Mouse (Mus musculus) left cerebral cortex, postnatal 4 days (tissue): ENCODE measurements around the gene Zyx. TPM values are rescaled to one million over a fixed set of nuclear protein-coding genes. Genes with fewer than 3 reads are reported as not detected.
A peak's percentile ranks its signal among the peaks of the same experiment; 100 is the strongest.

Experiments
- DNase-seq: peaks from one replicate; pipeline ENCODE4 v3.0.0-alpha.2; 2022
- intact Hi-C: fragments of 180-260 bp; cut with DNase I; formaldehyde crosslinking; loops from one replicate; pipeline ENCODE4 v1.15.1; 2025
- total RNA-seq, 2 experiments: library from RNA; stranded (reverse); gene quantifications; 2 replicates each; pipeline ENCODE4 v1.2.3; 2021

The Zyx gene
- 10 to 100 TPM; 43.9 to 49.8 TPM for total RNA-seq

GRCm38 (mm10) chr6:42349426-42350020, at the start of gene Zyx:
Gene Zyx (plus strand): TSS chr6:42349630.
- intact Hi-C loops: no loop called here
- peak; percentile 93 for DNase-seq

GRCm38 (mm10) chr6:42309816-42310378, 39.5 kb upstream of the Zyx start:
- DNase-seq: peak; percentile 13
- intact Hi-C loops: no loop called here

- intact Hi-C loops: no loop called here
- DNase-seq: no peak
These were observed 38.9 kb upstream of the Zyx start for GRCm38 (mm10) chr6:42310427-42311053.

GRCm38 (mm10) chr6:42318293-42318692, 31.1 kb upstream of the Zyx start:
- intact Hi-C loops: no loop called here

GRCm38 (mm10) chr6:42323371-42324066, 25.9 kb upstream of the Zyx start:
- DNase-seq: peak; percentile 30
- intact Hi-C loops: loop anchor here (5.0 kb wide), 1 partner anchor 41 kb away; no protein-coding TSS in a partner anchor

More at GRCm38 (mm10) chr6:42318293-42318692, 31.1 kb upstream of the Zyx start:
- no peak for DNase-seq

- intact Hi-C loops: loop anchor here (5.0 kb wide), 1 partner anchor 42 kb away; no protein-coding TSS in a partner anchor
- peak; percentile 47 for DNase-seq
These were observed 25.4 kb upstream of the Zyx start for GRCm38 (mm10) chr6:42324067-42324481.

GRCm38 (mm10) chr6:42324482-42325267, 24.8 kb upstream of the Zyx start, which contains the start of gene Fam131b:
Gene Fam131b (minus strand): TSS chr6:42324643.
- DNase-seq: peak; percentile 79
- intact Hi-C loops: loop anchor here (5.0 kb wide), 1 partner anchor 42 kb away; no protein-coding TSS in a partner anchor

GRCm38 (mm10) chr6:42325268-42325609, 24.2 kb upstream of the Zyx start:
- intact Hi-C loops: no loop called here
- peak; percentile 81 for DNase-seq

- intact Hi-C loops: no loop called here
- no peak for DNase-seq
These were observed 22.9 kb upstream of the Zyx start for GRCm38 (mm10) chr6:42326509-42326908.

- intact Hi-C loops: no loop called here
- DNase-seq: no peak
These were observed 20.7 kb upstream of the Zyx start for GRCm38 (mm10) chr6:42328757-42329156.

GRCm38 (mm10) chr6:42330216-42330615, 19.2 kb upstream of the Zyx start:
- intact Hi-C loops: no loop called here
- peak; percentile 32 for DNase-seq

GRCm38 (mm10) chr6:42330946-42331345, 18.5 kb upstream of the Zyx start:
- DNase-seq: no peak
- intact Hi-C loops: no loop called here

GRCm38 (mm10) chr6:42339189-42339588, 10.2 kb upstream of the Zyx start:
- no peak for DNase-seq
- intact Hi-C loops: no loop called here

- intact Hi-C loops: no loop called here
- no peak for DNase-seq
These were observed 9.4 kb upstream of the Zyx start for GRCm38 (mm10) chr6:42339981-42340380.

GRCm38 (mm10) chr6:42342171-42342570, 7.3 kb upstream of the Zyx start:
- intact Hi-C loops: no loop called here
- DNase-seq: no peak

- DNase-seq: peak; percentile 43
- intact Hi-C loops: no loop called here
These were observed 5.9 kb upstream of the Zyx start for GRCm38 (mm10) chr6:42343361-42344120.

GRCm38 (mm10) chr6:42344255-42344654, 5.2 kb upstream of the Zyx start:
- intact Hi-C loops: no loop called here
- no peak for DNase-seq

- no peak for DNase-seq
- intact Hi-C loops: no loop called here
These were observed 987 bp upstream of the Zyx start for GRCm38 (mm10) chr6:42348281-42349005.

- intact Hi-C loops: no loop called here
- DNase-seq: peak; percentile 60
These were observed 414 bp upstream of the Zyx start for GRCm38 (mm10) chr6:42349006-42349425.
